Mouse (Mus musculus) erythroblast, embryonic 14.5 days (primary cell): ENCODE results near the gene Xlr3c. TPM values are rescaled to one million over a fixed set of nuclear protein-coding genes. Genes with fewer than 3 reads are reported as not detected.
"Not testable (repeated sequence)": the region's sequence is repeated elsewhere in the genome, so short reads cannot be mapped to it uniquely, and the experiment has no call there.

ENCODE experiments used
- H3K27me3 ChIP-seq: 2 replicates; pipeline ENCODE4 v1.6.1; 2012; ENCODE audit warnings: inconsistent platforms; ENCODE audit not compliant: control insufficient read depth
- H3K36me3 ChIP-seq: 2 replicates; pipeline ENCODE4 v1.6.1; 2012; ENCODE audit warnings: mild to moderate bottlenecking, inconsistent platforms; ENCODE audit not compliant: control insufficient read depth
- H3K4me1 ChIP-seq: 2 replicates; pipeline ENCODE4 v1.6.1; 2012; ENCODE audit warnings: inconsistent platforms; ENCODE audit not compliant: control insufficient read depth
- H3K4me3 ChIP-seq: replicated peaks from 2 replicates; pipeline ENCODE3; 2012; ENCODE audit warnings: moderate library complexity, mild to moderate bottlenecking, inconsistent platforms
- H3K9me3 ChIP-seq: 2 replicates; pipeline ENCODE4 v1.6.1; 2012; ENCODE audit warnings: low read length, inconsistent platforms, mixed read lengths; ENCODE audit not compliant: control insufficient read depth
- GATA1 ChIP-seq: IDR thresholded peaks from 2 replicates; pipeline ENCODE4 v1.6.1; 2012; ENCODE audit warnings: low read length, inconsistent platforms, mixed read lengths
- TAL1 ChIP-seq: IDR thresholded peaks from 3 replicates; pipeline ENCODE4 v1.6.1; 2012; ENCODE audit warnings: low read length, inconsistent platforms, mixed read lengths
- polyA plus RNA-seq: library from polyadenylated mRNA; stranded (reverse); fragments of >175 nt; gene quantifications from 2 replicates; pipeline ENCODE4 v1.2.3, GENCODE M21; 2012

Xlr3c gene
- polyA plus RNA-seq: not detected in 2 replicates

DNA sequence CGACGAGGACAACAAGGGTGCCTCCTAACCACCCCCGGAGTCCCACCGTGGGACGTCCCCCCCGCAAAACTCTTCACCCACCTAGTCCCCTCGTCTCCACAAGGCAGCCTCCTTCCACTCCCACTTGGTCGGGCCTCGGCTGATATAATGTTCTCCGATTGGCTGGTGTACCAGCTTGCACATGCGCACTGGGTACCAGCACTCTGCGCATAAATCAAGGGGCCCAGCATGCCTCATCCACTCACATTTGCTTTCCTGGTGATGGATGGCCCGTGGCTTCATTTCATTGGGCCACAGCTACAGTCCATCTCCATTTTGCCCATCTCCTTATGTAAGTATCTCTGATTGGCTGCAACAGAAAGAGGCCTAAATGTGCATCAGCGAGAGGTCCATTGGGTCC, at the start of gene Xlr3c:
Gene Xlr3c, minus strand, starts transcription at position 121 of the 400 bp plus-strand sequence.
- H3K36me3 ChIP-seq, H3K4me3 ChIP-seq, H3K9me3 ChIP-seq, H3K27me3 ChIP-seq, H3K4me1 ChIP-seq: not testable (repeated sequence)

DNA sequence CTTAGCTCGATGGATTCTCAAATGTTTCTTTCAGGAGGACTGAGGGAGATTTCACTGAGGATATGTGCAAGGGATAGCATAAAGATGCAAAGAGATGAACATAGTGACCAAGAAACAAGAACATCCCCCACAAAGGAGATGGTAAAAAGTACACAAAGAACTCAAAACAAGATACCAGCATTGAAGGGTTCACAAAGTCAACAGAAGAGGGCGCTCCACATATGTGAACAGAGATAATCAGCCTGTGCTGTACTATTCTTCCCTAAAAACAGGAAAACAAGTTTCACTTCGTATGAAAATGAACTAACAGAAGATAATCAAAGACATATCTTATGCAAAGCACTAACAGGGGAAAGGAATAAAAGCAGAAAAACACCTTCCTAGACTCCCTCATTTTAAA, 47.3 kb upstream of the Xlr3c start:
- no peak overlapping the region for H3K4me3 ChIP-seq
- no peak for TF ChIP-seq GATA1
- no peak for TF ChIP-seq TAL1
- H3K27me3 ChIP-seq: no peaks in the 10 kb centered on the region
- no peaks in the 10 kb centered on the region for H3K36me3 ChIP-seq
- no peaks in the 10 kb centered on the region for H3K9me3 ChIP-seq
- no peaks in the 10 kb centered on the region for H3K4me1 ChIP-seq

DNA sequence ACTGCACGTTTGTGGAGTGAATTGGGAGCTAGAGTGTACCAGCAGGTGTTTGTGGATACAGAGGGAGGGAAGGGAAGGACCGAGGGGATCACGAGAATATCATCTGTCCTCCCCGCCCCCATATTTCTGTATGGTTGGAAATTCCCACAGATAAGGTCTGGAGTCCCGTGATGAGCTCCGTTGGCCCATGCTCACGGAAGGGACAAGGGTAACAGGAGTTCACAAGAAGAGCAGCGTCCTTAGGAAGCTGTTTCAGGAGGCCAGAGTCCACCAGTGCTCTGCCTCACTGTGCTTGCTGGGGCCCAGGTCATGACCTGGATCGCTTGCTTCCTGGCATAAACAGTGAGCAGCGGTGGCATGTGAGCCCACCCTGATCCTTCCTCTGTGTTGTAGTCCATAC, 30.6 kb upstream of the Xlr3c start:
- not testable (repeated sequence) for H3K4me3 ChIP-seq, H3K27me3 ChIP-seq, H3K36me3 ChIP-seq, H3K4me1 ChIP-seq, H3K9me3 ChIP-seq

DNA sequence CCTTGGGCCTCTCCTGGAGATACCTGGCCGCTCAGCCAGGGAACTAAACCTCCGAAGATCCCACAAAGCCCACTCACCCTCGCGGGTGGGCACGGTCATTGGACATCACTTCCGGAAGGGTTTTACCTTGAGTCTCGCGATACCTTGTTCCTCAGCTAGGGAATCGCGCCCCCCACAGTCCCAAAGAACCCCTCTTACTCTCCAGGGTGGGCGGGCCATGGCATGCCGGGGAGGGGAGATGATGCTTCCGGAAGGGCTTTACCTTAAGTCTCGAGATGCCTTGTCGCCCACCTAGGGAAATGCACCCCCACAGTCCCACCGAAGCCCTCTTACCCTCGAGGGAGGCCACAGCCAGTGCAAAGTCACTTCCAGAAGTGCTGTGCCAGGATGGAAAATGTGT, 27.7 kb upstream of the Xlr3c start, which contains the start of the genes Xlr5a and Xlr5c:
Gene Xlr5a, minus strand, starts transcription at position 101 of the 400 bp plus-strand sequence.
Gene Xlr5c, minus strand, starts transcription at position 101 of the 400 bp plus-strand sequence.
- not testable (repeated sequence) for H3K36me3 ChIP-seq, H3K4me3 ChIP-seq, H3K9me3 ChIP-seq, H3K4me1 ChIP-seq, H3K27me3 ChIP-seq

DNA sequence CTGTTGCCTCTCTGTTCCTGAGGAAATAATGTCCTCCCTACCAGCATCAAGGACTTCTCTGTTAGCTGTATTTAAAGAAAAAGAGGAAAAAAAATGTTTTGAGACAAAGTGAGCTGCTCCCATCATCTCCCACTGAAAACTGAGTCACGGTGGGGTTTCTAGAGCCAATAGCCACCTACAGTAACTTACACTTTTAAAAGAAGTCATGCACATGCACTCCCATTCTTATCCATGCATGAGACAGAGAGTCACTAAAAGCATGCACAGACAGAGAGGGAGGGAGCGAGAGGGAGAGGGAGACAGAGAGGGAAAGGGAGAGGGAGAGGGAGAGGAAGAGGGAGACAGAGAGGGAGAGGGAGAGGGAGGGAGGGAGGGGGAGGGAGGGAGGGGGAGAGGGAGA, 2.8 kb downstream of the Xlr3c start:
- H3K27me3 ChIP-seq, H3K4me1 ChIP-seq, H3K36me3 ChIP-seq, H3K9me3 ChIP-seq, H3K4me3 ChIP-seq: not testable (repeated sequence)

DNA sequence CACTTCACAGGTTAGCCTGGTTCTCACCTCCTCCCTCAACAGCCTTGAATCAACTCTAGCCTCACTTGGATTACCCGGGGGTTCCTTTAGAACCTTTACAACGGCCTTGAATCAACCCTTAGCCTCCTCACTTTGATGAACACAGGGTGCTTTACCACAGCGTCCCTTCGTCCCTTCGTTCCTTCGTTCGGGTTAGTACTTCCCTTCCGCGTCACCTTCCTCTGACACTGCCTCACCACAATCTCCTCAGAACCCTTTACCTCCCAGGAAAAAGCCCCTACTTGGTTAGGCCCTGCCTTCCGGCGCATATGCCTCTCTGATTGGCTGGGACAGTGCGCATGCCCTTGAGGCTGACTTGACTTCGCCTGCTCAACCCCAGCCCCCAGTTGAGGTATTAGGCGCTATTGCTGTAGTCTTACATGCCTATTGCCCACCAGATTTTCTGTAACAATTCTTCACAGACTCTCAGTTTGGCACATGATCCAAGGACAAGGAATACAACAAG, 22.3 kb downstream of the Xlr3c start, which contains the start of gene Xlr4c:
Gene Xlr4c, minus strand, starts transcription at position 310 of the 505 bp plus-strand sequence.
- not testable (repeated sequence) for H3K27me3 ChIP-seq, H3K4me1 ChIP-seq, H3K36me3 ChIP-seq, H3K9me3 ChIP-seq, H3K4me3 ChIP-seq

DNA sequence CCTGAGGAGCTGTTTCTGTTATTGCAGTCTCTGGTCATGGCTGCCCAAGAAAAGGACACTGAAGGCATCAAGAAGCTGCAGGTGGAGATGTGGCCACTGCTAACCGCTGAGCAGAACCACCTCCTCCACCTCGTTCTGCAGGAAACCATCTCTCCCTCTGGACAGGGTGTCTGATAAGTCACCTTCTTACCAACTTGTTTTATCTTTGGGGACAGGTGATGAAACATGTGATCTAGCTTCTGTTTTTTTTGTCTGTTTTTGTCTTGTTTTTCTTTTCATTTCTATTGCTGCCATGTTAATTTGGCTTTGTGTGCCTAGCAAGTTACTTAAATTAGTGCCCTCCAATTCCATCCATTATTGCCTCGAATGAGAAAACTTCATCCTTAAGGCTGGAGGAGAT, 35.9 kb downstream of the Xlr3c start:
- no peak for TF ChIP-seq TAL1
- no peak for TF ChIP-seq GATA1
- Histone ChIP-seq H3K4me3 (peak overlapping the region; percentile 71), H3K36me3 (no peaks in the 10 kb centered on the region), H3K4me1 (peaks cover 12% of the 10 kb centered on the region), H3K27me3 (peaks cover 14% of the 10 kb centered on the region), H3K9me3 (peaks cover 8% of the 10 kb centered on the region)

DNA sequence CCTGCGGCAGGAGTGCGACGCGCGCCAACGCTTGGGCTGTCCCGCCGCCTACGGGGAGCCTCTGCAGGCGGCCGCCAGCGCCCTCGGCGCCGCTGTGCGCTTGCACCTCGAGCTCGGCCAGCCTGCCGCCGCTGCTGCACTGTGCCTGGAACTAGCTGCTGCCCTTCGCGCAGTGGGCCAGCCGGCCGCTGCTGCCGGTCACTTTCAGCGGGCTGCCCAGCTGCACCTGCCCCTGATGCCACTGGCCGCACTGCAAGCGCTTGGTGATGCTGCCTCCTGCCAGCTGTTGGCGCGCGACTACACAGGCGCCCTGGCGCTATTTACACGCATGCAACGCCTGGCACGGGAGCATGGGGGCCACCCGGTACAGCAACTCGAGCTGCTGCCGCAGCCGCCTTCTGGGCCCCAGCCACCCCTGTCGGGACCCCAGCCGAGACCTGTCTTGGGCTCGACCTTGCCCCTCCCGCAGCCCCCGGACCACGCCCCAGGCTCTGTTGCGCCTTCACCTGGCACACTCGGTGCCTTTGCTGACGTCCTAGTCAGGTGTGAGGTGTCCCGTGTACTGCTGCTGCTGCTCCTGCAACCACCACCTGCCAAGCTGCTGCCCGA, 36.5 kb downstream of the Xlr3c start:
- no peak for TF ChIP-seq GATA1
- no peak for TF ChIP-seq TAL1
- Histone ChIP-seq H3K4me3 (peak overlapping the region; percentile 71), H3K27me3 (peaks cover 14% of the 10 kb centered on the region), H3K36me3 (no peaks in the 10 kb centered on the region), H3K4me1 (peaks cover 12% of the 10 kb centered on the region), H3K9me3 (peaks cover 8% of the 10 kb centered on the region)

DNA sequence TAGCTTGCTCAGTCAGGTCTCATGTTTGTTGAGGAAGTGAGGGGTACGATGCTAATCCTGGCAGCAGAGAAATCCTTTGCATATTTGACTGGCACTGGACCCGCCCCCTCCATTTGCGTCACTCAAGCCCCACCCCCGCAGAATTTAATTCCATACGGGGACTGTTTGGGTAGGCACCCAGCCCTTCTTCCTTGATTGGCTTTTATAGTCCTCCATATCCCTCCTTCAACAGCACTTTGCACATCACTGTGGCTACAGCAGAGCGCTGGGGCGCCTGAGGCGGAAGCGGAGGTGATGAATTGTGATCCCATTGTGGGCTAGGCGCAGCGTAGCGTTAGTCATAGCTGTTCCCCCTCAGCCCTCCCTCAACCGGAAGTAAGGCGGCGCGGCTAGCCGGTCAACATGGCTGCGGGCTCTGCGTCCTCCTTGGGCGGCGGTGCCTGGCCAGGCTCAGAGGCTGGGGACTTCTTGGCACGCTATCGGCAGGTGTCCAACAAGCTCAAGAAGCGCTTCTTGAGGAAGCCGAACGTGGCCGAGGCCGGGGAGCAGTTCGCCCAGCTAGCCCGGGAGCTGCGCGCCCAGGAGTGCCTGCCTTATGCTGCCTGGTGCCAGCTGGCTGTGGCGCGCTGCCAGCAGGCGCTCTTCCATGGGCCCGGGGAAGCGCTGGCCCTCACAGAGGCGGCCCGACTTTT, 37.1 kb downstream of the Xlr3c start, which contains the start of gene F8a:
Gene F8a, plus strand, starts transcription at position 378 of the 692 bp plus-strand sequence.
- H3K27me3 ChIP-seq: peaks cover 14% of the 10 kb centered on the region
- no peaks in the 10 kb centered on the region for H3K36me3 ChIP-seq
- H3K4me3 ChIP-seq: peak within 1 kb of the TSS; percentile 71
- TF ChIP-seq GATA1: no peak
- TF ChIP-seq TAL1: no peak
- peaks cover 12% of the 10 kb centered on the region for H3K4me1 ChIP-seq
- H3K9me3 ChIP-seq: peaks cover 8% of the 10 kb centered on the region

DNA sequence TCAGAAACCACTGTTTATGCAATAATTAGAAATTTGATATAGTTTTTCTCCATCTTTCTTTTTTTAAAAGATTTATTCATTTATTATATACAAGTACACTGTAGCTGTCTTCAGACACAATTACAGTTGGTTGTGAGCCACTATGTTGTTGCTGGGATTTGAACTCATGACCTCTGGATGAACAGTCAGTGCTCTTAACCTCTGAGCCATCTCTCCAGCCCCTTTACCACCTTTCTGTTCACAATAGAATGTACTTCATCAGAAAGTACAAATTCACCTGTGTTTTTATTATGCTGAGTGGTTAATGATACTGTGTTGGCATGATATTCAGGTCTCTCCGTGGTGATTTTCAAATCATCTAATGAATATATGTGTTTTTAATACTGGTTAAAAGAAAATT, 39.8 kb downstream of the Xlr3c start:
- no peak overlapping the region for H3K4me3 ChIP-seq
- H3K36me3 ChIP-seq: no peaks in the 10 kb centered on the region
- H3K27me3 ChIP-seq: peaks cover 14% of the 10 kb centered on the region
- H3K4me1 ChIP-seq: peaks cover 12% of the 10 kb centered on the region
- TF ChIP-seq GATA1 (no peak), TAL1 (no peak)
- peaks cover 8% of the 10 kb centered on the region for H3K9me3 ChIP-seq

DNA sequence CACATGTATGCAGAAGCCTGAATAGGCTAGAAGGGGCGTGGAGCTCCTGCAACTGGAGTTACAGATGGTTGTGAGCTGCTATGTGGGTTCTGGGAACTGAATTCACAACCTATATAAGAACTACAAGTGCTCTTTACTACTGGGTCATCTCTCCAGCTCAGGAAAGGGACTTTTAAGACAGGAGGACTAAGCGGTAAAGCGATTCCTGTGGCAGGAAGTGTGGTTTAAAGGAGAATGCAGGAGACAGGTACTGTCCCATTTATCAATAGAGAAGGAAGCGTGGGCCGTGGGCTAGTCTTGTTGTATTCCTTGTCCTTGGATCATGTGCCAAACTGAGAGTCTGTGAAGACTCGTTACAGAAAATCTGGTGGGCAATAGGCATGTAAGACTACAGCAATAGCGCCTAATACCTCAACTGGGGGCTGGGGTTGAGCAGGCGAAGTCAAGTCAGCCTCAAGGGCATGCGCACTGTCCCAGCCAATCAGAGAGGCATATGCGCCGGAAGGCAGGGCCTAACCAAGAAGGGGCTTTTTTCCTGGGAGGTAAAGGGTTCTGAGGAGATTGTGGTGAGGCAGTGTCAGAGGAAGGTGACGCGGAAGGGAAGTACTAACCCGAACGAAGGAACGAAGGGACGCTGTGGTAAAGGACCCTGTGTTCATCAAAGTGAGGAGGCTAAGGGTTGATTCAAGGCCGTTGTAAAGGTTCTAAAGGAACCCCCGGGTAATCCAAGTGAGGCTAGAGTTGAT, 51.2 kb downstream of the Xlr3c start, which contains the start of gene Xlr4b:
Gene Xlr4b, plus strand, starts transcription at position 515 of the 746 bp plus-strand sequence.
- H3K4me1 ChIP-seq, H3K9me3 ChIP-seq, H3K4me3 ChIP-seq, H3K27me3 ChIP-seq, H3K36me3 ChIP-seq: not testable (repeated sequence)
